Mouse (Mus musculus) stomach, embryonic 15.5 days (tissue): ENCODE results near the gene Hist2h2bb. TPM values are rescaled to one million over a fixed set of nuclear protein-coding genes. Genes with fewer than 3 reads are reported as not detected.
"Not testable (repeated sequence)": the region's sequence is repeated elsewhere in the genome, so short reads cannot be mapped to it uniquely, and the experiment has no call there.

ENCODE experiments used
- ATAC-seq: fragments of 200-750 bp; cut with Nextera tagmentation; 2 replicates; pipeline ENCODE4 v1.8.0; 2017; ENCODE audit warnings: low read depth, moderate number of reproducible peaks, moderate TSS enrichment; ENCODE audit not compliant: insufficient read depth, low FRiP score
- H3K27ac ChIP-seq: fragments of 300-500 bp; sonication (generic); 2 replicates; pipeline ENCODE4 v1.5.1; 2015; ENCODE audit warnings: mild to moderate bottlenecking, inconsistent platforms
- H3K27me3 ChIP-seq: fragments of 300-500 bp; sonication (generic); replicated peaks from 2 replicates; pipeline ENCODE4 v1.6.1; 2015; ENCODE audit warnings: inconsistent platforms
- H3K36me3 ChIP-seq: fragments of 300-500 bp; sonication (generic); 2 replicates; pipeline ENCODE4 v1.6.1; 2015; ENCODE audit warnings: inconsistent platforms
- H3K4me1 ChIP-seq: fragments of 300-500 bp; sonication (generic); 2 replicates; pipeline ENCODE4 v1.6.1; 2015; ENCODE audit warnings: inconsistent platforms
- H3K4me2 ChIP-seq: fragments of 300-500 bp; sonication (generic); 2 replicates; pipeline ENCODE4 v1.6.1; 2015; ENCODE audit warnings: mild to moderate bottlenecking, inconsistent platforms
- H3K4me3 ChIP-seq: fragments of 300-500 bp; sonication (generic); replicated peaks from 2 replicates; pipeline ENCODE4 v1.5.1; 2015; ENCODE audit warnings: inconsistent platforms
- H3K9ac ChIP-seq: fragments of 300-500 bp; sonication (generic); 2 replicates; pipeline ENCODE4 v1.6.1; 2015; ENCODE audit warnings: inconsistent platforms
- H3K9me3 ChIP-seq: fragments of 300-500 bp; sonication (generic); 2 replicates; pipeline ENCODE4 v1.6.1; 2016; ENCODE audit warnings: inconsistent platforms
- WGBS: fragments of 180-500 bp; shearing (Covaris S2); methylation state at CpG from one replicate; pipeline ENCODE4 v1.1.7; 2015; 5-methylcytosine and 5-hydroxymethylcytosine counted together
- polyA plus RNA-seq: library from polyadenylated mRNA; unstranded; fragments of >200 nt; fragmentation: Nextera tagmentation; extraction: Ambion mirVana; gene quantifications from 2 replicates; pipeline ENCODE4 v1.2.1, GENCODE M21; 2015

The Hist2h2bb gene
- polyA plus RNA-seq, 1 experiment from 2014 or later = 11.2 TPM

DNA sequence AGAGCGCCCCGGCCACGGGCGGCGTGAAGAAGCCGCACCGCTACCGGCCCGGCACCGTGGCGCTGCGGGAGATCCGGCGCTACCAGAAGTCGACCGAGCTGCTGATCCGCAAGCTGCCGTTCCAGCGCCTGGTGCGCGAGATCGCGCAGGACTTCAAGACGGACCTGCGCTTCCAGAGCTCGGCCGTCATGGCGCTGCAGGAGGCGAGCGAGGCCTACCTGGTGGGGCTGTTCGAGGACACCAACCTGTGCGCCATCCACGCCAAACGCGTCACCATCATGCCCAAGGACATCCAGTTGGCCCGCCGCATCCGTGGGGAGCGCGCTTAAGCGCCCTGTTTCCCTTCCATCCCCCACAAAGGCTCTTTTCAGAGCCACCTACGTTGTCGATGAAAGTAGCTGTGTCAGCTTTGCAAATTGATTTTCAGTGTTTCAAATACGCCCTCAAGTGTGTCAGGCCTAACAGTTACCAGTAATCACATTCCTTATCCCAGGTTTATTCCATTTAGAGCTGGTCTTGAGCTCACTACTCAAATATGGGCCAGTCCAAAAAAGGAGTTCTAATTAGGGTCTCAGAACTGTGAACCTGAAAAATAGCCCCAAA, 675 bp upstream of the Hist2h2bb start:
- H3K9ac ChIP-seq, H3K36me3 ChIP-seq, H3K9me3 ChIP-seq, H3K4me1 ChIP-seq, H3K27me3 ChIP-seq: not testable (repeated sequence)
- 0% methylated on average over 15 of the region's 44 CpGs for WGBS
- Histone ChIP-seq H3K27ac (peak overlapping the region; percentile 98), H3K4me3 (peak overlapping the region; percentile 45), H3K4me2 (peak overlapping the region; percentile 65)
- ATAC-seq = peak; percentile 13

DNA sequence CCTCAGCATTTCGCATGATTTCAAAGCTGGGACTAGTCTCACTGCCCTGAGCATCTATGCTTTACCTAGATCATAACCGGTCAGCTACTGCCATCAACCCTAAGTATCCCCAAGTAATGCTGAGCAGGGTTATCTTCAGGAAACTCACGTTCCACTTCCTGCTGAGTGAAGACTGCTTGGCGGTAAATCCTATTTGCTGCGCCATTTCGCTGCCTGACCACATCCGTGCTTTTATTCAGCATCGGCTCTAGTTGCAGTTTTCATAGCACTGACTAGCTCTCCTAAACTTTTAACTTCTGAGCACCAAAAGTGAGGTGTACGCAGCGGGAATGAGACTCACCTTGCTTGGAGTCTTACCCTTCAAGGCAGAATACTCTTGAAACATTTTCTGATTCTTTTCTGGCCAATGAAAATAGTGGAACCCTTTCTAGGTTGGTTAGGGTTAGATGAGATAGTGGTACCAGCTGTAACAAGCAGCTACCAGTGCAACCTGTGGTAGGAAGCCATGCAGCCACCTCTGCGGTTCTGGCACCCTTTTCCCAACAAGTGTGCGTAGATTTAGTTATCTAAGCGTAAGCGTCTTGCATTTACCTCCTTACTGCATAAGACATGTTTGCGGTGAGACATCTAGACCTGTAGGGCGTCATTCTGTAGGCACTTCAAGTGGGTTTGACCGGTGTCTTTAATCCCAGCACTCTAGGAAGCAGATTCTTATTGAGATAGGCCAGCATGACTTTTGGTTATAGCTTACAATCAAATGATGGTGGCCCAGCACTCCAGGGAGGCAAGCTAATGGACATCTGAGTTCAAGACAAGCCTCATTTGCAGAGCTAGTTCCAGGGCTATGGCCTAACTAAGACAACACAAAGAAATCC, 4.3 kb downstream of the Hist2h2bb start:
- no peak for ATAC-seq
- peaks cover 3% of the 10 kb centered on the region for H3K4me1 ChIP-seq
- no peak overlapping the region for H3K4me2 ChIP-seq
- no peak overlapping the region for H3K4me3 ChIP-seq
- no peaks in the 10 kb centered on the region for H3K27me3 ChIP-seq
- 82% methylated on average over 17 of the region's 17 CpGs for WGBS
- no peaks in the 10 kb centered on the region for H3K9me3 ChIP-seq
- H3K36me3 ChIP-seq = no peaks in the 10 kb centered on the region
- no peak overlapping the region for H3K27ac ChIP-seq
- no peak overlapping the region for H3K9ac ChIP-seq

DNA sequence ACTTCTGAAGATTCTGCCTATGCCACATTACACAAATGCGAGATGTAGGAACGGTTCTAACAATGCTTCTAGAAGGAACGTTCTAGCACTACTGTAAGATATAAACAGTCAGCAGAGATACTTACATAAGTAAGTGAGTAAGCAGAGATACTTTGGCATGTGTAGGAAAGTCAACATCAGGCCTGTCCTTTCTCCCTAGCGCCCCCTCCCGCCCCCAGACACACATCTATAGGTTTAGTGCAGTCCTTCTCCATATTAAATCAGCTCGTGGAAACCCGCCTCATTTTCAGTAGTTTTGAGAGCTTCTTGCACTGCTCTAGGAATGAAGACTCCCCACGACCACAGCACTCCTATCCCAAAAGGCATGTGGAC, 7.9 kb downstream of the Hist2h2bb start:
- H3K9ac ChIP-seq = peak overlapping the region; percentile 27; the same call in 1 of the 2 replicates
- peak; percentile 18 for ATAC-seq
- H3K27ac ChIP-seq = peak overlapping the region; percentile 65; the same call in 1 of the 2 replicates
- H3K36me3 ChIP-seq = no peaks in the 10 kb centered on the region
- H3K4me2 ChIP-seq = peak overlapping the region; percentile 77
- H3K27me3 ChIP-seq = 0 out of 2 replicates have a peak, but pooled peaks cover 2% of the 10 kb centered on the region
- no peaks in the 10 kb centered on the region for H3K9me3 ChIP-seq
- H3K4me3 ChIP-seq = peak overlapping the region; percentile 52
- WGBS = 16% methylated on average over 8 of the region's 8 CpGs
- H3K4me1 ChIP-seq = peaks cover 3% of the 10 kb centered on the region

DNA sequence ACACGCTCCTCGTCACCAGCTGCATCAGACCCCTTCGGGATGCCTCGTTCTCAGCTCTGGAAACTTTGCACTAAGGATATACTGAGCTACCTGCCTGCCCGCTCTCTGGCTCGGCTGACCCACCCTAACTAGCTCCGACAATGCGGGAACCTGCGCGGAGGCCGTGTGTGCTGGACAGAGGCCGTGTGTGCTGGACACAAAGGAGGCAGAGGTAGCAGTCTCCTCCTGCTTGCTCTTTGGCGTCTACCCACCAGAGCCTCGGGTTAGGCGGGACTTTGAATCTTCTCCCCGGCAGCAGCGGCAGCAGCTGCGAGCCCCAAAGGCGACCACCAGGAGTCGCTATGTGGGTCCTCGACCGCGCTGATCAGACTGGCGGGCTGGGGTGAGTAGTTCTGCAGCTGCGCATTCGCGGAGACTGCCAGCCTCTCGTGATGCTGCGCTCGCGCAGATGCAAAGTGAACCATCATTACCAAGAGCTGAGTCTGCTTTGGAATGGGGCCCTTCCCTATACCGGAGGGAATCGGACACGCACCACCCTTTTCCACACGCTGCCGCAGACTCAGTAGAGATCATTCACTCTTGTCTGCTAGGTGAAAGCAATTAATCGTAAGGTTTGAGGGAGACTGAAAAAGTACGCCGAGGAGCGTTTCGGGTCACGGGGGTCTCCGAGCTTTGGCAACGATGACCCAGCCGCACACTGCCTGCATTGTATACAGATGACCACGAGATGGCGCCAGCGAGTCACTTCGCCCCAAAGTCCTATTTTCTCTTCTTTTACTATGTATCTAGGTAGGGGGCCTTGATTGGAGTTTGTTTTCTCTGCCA, 8.5 kb downstream of the Hist2h2bb start:
- H3K27ac ChIP-seq = peak overlapping the region; percentile 85
- H3K9me3 ChIP-seq = no peaks in the 10 kb centered on the region
- peak overlapping the region; percentile 52 for H3K4me3 ChIP-seq
- H3K4me2 ChIP-seq = peak overlapping the region; percentile 77
- no peaks in the 10 kb centered on the region for H3K36me3 ChIP-seq
- peaks cover 3% of the 10 kb centered on the region for H3K4me1 ChIP-seq
- 0 out of 2 replicates have a peak, but pooled peaks cover 4% of the 10 kb centered on the region for H3K27me3 ChIP-seq
- 0% methylated on average over 49 of the region's 49 CpGs for WGBS
- peak overlapping the region; percentile 27; the same call in 1 of the 2 replicates for H3K9ac ChIP-seq
- ATAC-seq = peak; percentile 89

DNA sequence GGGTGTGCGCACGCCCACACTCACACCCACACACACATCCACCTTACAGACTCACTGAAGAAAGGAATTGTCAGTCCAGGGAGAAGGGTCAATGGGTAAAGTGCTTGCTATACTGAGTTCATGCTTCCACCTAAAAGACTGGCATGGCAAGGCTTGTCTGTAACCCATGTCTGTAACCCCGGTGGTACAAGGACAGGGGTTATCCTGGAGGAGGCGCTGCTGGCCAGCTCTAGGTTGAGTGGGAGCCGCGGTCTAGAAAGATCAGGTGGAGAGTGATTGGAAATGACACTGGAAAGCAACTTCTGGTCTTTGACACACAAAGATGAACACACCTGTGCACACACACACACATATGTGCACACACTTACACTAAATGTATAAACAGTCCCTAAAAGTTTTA, 11.1 kb downstream of the Hist2h2bb start:
- 65% methylated on average over 6 of the region's 6 CpGs for WGBS
- H3K36me3 ChIP-seq = no peaks in the 10 kb centered on the region
- H3K27me3 ChIP-seq = peaks cover 13% of the 10 kb centered on the region
- H3K4me3 ChIP-seq = no peak overlapping the region
- H3K9me3 ChIP-seq = no peaks in the 10 kb centered on the region
- no peak overlapping the region for H3K27ac ChIP-seq
- peaks cover 7% of the 10 kb centered on the region for H3K4me1 ChIP-seq
- no peak overlapping the region for H3K9ac ChIP-seq
- H3K4me2 ChIP-seq = no peak overlapping the region
- no peak for ATAC-seq

DNA sequence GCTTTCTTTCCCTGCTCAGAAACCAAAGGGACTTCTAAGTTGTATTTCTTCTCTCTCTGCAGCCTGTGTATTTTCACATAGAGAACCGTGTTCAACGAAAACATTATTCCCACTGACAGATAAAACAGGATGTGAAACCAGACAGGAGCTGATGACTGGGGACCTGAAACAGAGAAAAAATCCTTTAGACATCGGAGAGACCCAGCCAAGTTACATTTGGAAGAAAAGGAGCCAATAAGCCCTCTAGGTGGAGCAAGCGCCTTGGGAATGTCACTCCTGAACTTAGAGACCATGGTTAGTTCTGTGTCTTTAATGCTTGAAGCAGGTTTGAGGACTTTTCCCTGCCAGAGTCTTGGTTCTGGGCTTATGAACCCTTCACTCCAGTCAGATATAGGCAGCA, 14.9 kb downstream of the Hist2h2bb start:
- no peak overlapping the region for H3K4me3 ChIP-seq
- peaks cover 4% of the 10 kb centered on the region; the same call in 1 of the 2 replicates for H3K4me1 ChIP-seq
- peaks cover 13% of the 10 kb centered on the region for H3K27me3 ChIP-seq
- no peak overlapping the region for H3K27ac ChIP-seq
- 13% methylated on average over 4 of the region's 4 CpGs for WGBS
- no peak for ATAC-seq
- peak overlapping the region; percentile 12; the same call in 1 of the 2 replicates for H3K4me2 ChIP-seq
- no peak overlapping the region for H3K9ac ChIP-seq
- H3K36me3 ChIP-seq = no peaks in the 10 kb centered on the region
- no peaks in the 10 kb centered on the region for H3K9me3 ChIP-seq

DNA sequence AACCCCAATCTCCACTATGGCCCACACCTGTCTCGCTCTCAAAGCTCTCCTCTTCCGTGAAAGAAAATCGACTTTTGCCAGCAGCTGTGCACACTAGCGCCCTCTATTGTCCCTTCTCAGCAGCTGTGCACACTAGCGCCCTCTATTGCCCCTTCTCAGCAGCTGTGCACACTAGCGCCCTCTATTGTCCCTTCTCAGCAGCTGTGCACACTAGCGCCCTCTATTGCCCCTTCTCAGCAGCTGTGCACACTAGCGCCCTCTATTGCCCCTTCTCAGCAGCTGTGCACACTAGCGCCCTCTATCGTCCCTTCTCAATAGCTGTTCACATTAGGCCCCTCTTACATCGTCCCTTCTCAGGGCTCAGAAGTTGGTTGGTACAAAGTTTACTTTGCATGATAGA, 17.8 kb downstream of the Hist2h2bb start:
- not testable (repeated sequence) for H3K4me1 ChIP-seq, H3K4me2 ChIP-seq, H3K4me3 ChIP-seq, H3K27ac ChIP-seq, H3K36me3 ChIP-seq, ATAC-seq, H3K9ac ChIP-seq, H3K9me3 ChIP-seq
- 90% methylated on average over 11 of the region's 11 CpGs for WGBS
- peaks cover 12% of the 10 kb centered on the region for H3K27me3 ChIP-seq

DNA sequence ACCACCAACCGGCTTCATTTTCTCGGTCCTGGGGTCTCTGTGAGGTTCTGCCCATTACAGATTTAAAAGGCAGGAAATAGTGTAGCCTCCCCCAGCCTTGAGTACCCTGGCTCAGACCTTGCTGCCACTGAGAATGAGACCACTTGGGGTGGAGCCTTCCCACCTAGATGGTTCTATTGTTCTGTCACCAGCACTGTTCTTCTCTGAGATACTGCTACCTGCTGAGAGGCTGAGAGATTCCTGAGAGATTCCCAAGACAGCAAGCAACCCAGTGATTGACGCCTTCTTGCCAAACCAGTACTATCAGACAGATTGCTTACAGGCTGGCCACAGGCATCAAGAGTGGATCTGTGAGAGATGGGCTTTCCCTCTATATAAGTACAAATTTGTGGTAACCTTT, 19.6 kb downstream of the Hist2h2bb start:
- no peaks in the 10 kb centered on the region for H3K9me3 ChIP-seq
- WGBS = 65% methylated on average over 3 of the region's 3 CpGs
- H3K36me3 ChIP-seq = no peaks in the 10 kb centered on the region
- no peak overlapping the region for H3K9ac ChIP-seq
- ATAC-seq = no peak
- peaks cover 3% of the 10 kb centered on the region; the same call in 1 of the 2 replicates for H3K4me1 ChIP-seq
- no peak overlapping the region for H3K4me3 ChIP-seq
- no peak overlapping the region for H3K4me2 ChIP-seq
- no peak overlapping the region for H3K27ac ChIP-seq
- H3K27me3 ChIP-seq = no peaks in the 10 kb centered on the region

DNA sequence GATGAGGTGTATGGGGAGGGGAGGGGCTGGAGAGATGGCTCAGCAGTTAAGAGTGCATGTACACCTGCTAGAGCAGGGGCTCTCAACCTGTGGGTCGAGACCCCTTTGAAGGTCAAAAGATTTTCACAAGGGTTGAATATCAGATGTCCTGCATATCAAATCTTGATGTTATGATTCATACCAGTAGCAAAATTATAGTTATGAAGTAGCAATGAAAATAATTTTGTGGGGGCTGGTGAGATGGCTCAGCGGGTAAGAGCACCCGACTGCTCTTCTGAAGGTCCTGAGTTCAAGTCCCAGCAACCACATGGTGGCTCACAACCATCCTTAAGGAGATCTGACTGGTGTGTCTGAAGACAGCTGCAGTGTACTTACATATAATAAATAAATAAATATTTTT, 21.2 kb downstream of the Hist2h2bb start:
- H3K27me3 ChIP-seq, H3K9me3 ChIP-seq, H3K4me2 ChIP-seq, H3K36me3 ChIP-seq, H3K4me1 ChIP-seq, H3K27ac ChIP-seq, H3K9ac ChIP-seq, ATAC-seq, H3K4me3 ChIP-seq: not testable (repeated sequence)
- 91% methylated on average over 3 of the region's 3 CpGs for WGBS

DNA sequence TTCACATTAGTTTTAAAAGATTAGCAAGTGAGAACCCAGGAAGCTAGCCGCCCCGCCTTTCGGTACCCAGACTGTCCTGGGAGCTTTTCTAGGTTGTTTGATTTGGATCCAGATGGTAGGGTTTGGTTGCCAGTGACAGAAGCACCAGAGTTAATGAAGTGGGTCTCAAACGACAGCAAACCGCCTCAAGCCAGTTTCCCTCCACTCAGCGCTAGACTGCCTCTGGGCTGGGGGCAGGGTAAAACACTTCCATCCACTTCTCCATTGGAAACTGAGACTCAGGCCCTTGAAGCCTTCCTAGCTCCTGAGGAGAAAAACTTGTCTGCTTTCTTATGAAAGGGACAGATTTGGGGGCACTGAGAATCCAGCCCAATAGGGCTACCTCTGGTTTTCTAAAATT, 23.1 kb downstream of the Hist2h2bb start:
- WGBS = 59% methylated on average over 6 of the region's 6 CpGs
- Histone ChIP-seq H3K4me2 (no peak overlapping the region), H3K27ac (no peak overlapping the region), H3K9me3 (no peaks in the 10 kb centered on the region), H3K36me3 (no peaks in the 10 kb centered on the region), H3K27me3 (no peaks in the 10 kb centered on the region), H3K4me3 (no peak overlapping the region), H3K4me1 (no peaks in the 10 kb centered on the region), H3K9ac (no peak overlapping the region)
- no peak for ATAC-seq

DNA sequence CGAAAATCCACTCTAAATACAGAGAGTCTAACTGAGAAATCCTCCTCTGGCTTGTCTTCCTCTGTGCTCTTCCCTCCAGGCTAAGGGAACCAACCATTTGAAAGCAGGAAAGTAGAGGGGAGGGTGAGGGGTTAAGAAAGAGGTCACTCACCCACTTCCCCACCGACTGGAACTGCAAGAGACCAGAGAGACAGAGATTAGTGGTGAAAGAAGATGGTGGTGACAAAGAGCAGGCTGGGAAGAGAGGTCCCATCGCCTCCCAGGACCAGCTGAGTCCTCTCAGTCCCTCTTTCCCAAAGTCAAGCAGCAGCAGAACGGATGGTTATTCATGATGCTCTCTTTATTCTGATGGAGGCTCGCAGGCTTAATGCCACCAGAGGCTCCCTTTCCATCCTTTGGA, 23.8 kb downstream of the Hist2h2bb start:
- Histone ChIP-seq H3K9me3 (no peaks in the 10 kb centered on the region), H3K4me1 (no peaks in the 10 kb centered on the region), H3K27ac (no peak overlapping the region), H3K36me3 (no peaks in the 10 kb centered on the region), H3K9ac (no peak overlapping the region), H3K27me3 (no peaks in the 10 kb centered on the region), H3K4me2 (no peak overlapping the region), H3K4me3 (no peak overlapping the region)
- ATAC-seq = no peak
- WGBS = 48% methylated on average over 5 of the region's 5 CpGs

DNA sequence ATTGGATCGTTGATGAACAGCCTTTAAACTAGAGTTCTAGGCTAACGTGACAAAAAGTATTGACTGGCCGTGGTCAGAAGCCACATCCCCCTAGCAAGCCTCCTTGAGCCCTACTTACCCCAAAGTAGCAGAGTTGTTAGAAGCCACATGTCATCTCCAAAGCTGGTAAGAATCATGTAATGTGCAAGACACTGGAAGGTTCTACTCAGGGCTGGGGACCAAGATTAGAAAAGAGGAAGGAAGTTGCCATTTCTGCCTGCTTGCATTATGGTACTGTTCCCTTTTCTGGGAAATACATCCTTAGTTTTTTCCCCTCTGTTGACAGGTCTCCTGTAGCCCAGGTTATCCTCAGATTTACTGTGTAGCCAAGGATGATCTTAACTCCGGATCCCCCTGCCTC, 24.2 kb downstream of the Hist2h2bb start, which contains the start of gene Fcgr1:
Gene Fcgr1, minus strand, starts transcription at position 183 of the 400 bp plus-strand sequence.
- H3K4me2 ChIP-seq = no peak within 1 kb of the TSS
- ATAC-seq = no peak
- H3K9me3 ChIP-seq = no peaks in the 10 kb centered on the region
- no peak within 1 kb of the TSS for H3K27ac ChIP-seq
- H3K36me3 ChIP-seq = no peaks in the 10 kb centered on the region
- H3K4me1 ChIP-seq = no peaks in the 10 kb centered on the region
- no peaks in the 10 kb centered on the region for H3K27me3 ChIP-seq
- WGBS = 76% methylated on average over 4 of the region's 4 CpGs
- H3K9ac ChIP-seq = no peak within 1 kb of the TSS
- H3K4me3 ChIP-seq = no peak within 1 kb of the TSS
